9 mouse cellular contexts compared by ENCODE assay signal in the genomic region with DNA sequence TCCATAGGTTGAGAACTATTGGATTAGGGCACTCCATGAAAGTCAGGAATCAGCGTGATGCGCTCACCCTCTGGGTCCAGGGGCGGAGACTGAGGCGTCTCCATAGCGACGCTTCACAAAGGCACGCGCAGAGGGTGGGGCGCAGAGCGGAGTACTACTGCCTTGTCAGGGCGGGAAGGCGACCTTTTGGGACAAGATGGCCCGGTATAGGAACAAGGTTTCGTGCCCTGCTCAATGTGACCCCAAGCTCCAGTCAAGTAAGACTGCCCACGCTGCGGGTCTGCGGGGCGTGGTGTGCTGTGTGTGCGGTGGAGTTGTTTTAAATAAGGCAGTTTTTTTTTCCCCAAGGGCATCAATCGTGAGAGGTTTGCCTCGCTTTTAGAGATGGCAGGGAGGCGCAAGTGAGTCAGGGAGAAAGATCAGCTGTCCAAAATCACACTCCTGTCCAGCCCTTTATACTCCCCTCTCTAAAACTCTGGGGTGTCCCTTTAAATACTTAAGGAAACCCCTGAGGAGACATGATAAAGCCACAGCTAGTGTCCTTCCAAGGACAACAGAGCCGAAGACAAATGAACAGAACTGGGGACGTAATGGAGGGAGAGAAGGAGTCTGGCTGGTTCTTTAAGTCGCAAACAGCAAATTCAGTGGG. TPM values are rescaled to one million over a fixed set of nuclear protein-coding genes. Genes with fewer than 3 reads are reported as not detected.
DNase-seq lines count a peak whose midpoint lies in the region; ATAC-seq and TF ChIP-seq lines count a peak whose summit lies in the region.
"Had no signal": no experiment of that assay in that cellular context is flagged by ENCODE, and none has a peak within 500 bp of the region (broad histone marks: within the 10 kb centered on the region; RNA-seq: fewer than 3 reads in every experiment).

A gene (plus strand): TSS at position 130 of the 649 bp plus-strand sequence.

- H3K27me3 ChIP-seq in forebrain, embryonic 10.5 days (ENCODE audit: poor library complexity, severe bottlenecking), result no peaks in the 10 kb centered on the region
- no peaks in the 10 kb centered on the region for H3K27me3 ChIP-seq in heart, embryonic 15.5 days

- H3K4me1 ChIP-seq in ES-E14 (ENCODE audit: control insufficient read depth in 2 of 2, insufficient read depth in 2 of 2, low read length in 2 of 2, poor library complexity in 1 of 2), result peaks cover 3 to 5% of the 10 kb centered on the region in 2 experiments; a peak in 2 of 4 replicates
- no peaks in the 10 kb centered on the region; the same call in 1 of the 2 replicates for H3K4me1 ChIP-seq in brown adipose tissue, adult 24 weeks (ENCODE audit: control insufficient read depth, insufficient read depth, insufficient read length, low read length)
- peaks cover 56% of the 10 kb centered on the region for H3K4me1 ChIP-seq in forebrain, embryonic 10.5 days
- H3K4me1 ChIP-seq in heart, embryonic 15.5 days (replicated peaks), result peaks cover 24% of the 10 kb centered on the region
- peaks cover 5% of the 10 kb centered on the region; the same call in 1 of the 2 replicates for H3K4me1 ChIP-seq in lung, adult 2 months (ENCODE audit: control insufficient read depth, insufficient read depth, low read length)
- peaks cover 11% of the 10 kb centered on the region for H3K4me1 ChIP-seq in olfactory bulb, adult 2 months (ENCODE audit: control insufficient read depth, insufficient read depth, low read length)

- peak; percentile 85 for DNase-seq in ES-E14 (ENCODE audit: low read depth, low spot score)
- DNase-seq in forebrain, embryonic 10.5 days (ENCODE audit: extremely low spot score, low spot score), result peak; percentile 89
- DNase-seq in kidney, postnatal 4 days, result peak; percentile 78 to 84
- DNase-seq in lung, adult 2 months, result peak; percentile 45
- peak; percentile 64 to 77 for DNase-seq in thymus, postnatal 36 days

- H3K9ac ChIP-seq in ES-E14 (ENCODE audit: insufficient read depth, low read depth, low read length, poor library complexity, severe bottlenecking), result 0 out of 2 replicates have a peak within 1 kb of the TSS, but pooled peaks have one; percentile 44
- H3K9ac ChIP-seq in heart, embryonic 15.5 days, result peak within 1 kb of the TSS; percentile 40

- peak; percentile 83 for ATAC-seq in heart, embryonic 15.5 days (replicated peaks; ENCODE audit: insufficient number of reproducible peaks, insufficient read depth, low FRiP score, low read depth)

- H3K9me3 ChIP-seq in ES-E14 (ENCODE audit: control insufficient read depth, insufficient read depth, low read depth, low read length), result no peaks in the 10 kb centered on the region
- H3K9me3 ChIP-seq in forebrain, embryonic 10.5 days, result no peaks in the 10 kb centered on the region
- H3K9me3 ChIP-seq in heart, embryonic 15.5 days (replicated peaks), result no peaks in the 10 kb centered on the region

- peak within 1 kb of the TSS; percentile 53 to 55 for H3K4me3 ChIP-seq in ES-E14 (ENCODE audit: insufficient read depth in 1 of 2, low read depth in 1 of 2, low read length in 2 of 2, poor library complexity in 1 of 2, severe bottlenecking in 1 of 2)
- H3K4me3 ChIP-seq in brown adipose tissue, adult 24 weeks (ENCODE audit: insufficient read depth, low read depth, low read length), result peak within 1 kb of the TSS; percentile 40
- H3K4me3 ChIP-seq in forebrain, embryonic 10.5 days, result peak within 1 kb of the TSS; percentile 58
- H3K4me3 ChIP-seq in heart, embryonic 15.5 days, result peak within 1 kb of the TSS; percentile 48
- H3K4me3 ChIP-seq in lung, adult 2 months (replicated peaks; ENCODE audit: extremely low read depth, low read depth, low read length), result peak within 1 kb of the TSS; percentile 50
- peak within 1 kb of the TSS; percentile 49 for H3K4me3 ChIP-seq in olfactory bulb, adult 2 months (ENCODE audit: insufficient read depth, low read depth, low read length)

- H3K36me3 ChIP-seq in ES-E14 (ENCODE audit: control insufficient read depth, insufficient read depth, low read length, poor library complexity, severe bottlenecking), result no peaks in the 10 kb centered on the region
- H3K36me3 ChIP-seq in forebrain, embryonic 10.5 days (replicated peaks), result no peaks in the 10 kb centered on the region
- H3K36me3 ChIP-seq in heart, embryonic 15.5 days, result no peaks in the 10 kb centered on the region

- in situ Hi-C loops in ES-E14 (cut with MboI; ENCODE audit: low sequenced_read_pairs in 2 of 2, unreplicated experiment in 2 of 2), result no loop called here

- TF ChIP-seq POLR2A in lung, adult 2 months (IDR thresholded peaks at IDR 0.05; ENCODE audit: borderline replicate concordance, extremely low read depth, low read depth, low read length), result no peak; the same call in 1 of the 2 replicates
- TF ChIP-seq POLR2A in olfactory bulb, adult 2 months (IDR thresholded peaks at IDR 0.05; ENCODE audit: insufficient read depth, low read depth, low read length), result peak; percentile 47; the same call in 1 of the 2 replicates

- WGBS in forebrain, embryonic 10.5 days, result 0% methylated on average over 25 of the region's 25 CpGs
- under 1% methylated on average over 25 of the region's 25 CpGs for WGBS in heart, embryonic 15.5 days
- under 1% methylated on average over 25 of the region's 25 CpGs for WGBS in lung, adult 2 months
- 0% methylated on average over 25 of the region's 25 CpGs for WGBS in olfactory bulb, adult 2 months

- no peak for TF ChIP-seq CTCF in lung, adult 2 months (IDR thresholded peaks at IDR 0.05; ENCODE audit: insufficient read depth, low read length)
- TF ChIP-seq CTCF in olfactory bulb, adult 2 months (IDR thresholded peaks at IDR 0.05; ENCODE audit: insufficient read depth, low read depth, low read length), result no peak

- no peak within 1 kb of the TSS for H3K27ac ChIP-seq in ES-E14 (ENCODE audit: insufficient read depth, low read depth, low read length, poor library complexity, severe bottlenecking)
- no peak within 1 kb of the TSS for H3K27ac ChIP-seq in brown adipose tissue, adult 24 weeks (replicated peaks; ENCODE audit: low read depth, low read length)
- H3K27ac ChIP-seq in forebrain, embryonic 10.5 days, result peak within 1 kb of the TSS; percentile 94
- peak within 1 kb of the TSS; percentile 61 for H3K27ac ChIP-seq in heart, embryonic 15.5 days
- peak within 1 kb of the TSS; percentile 95 for H3K27ac ChIP-seq in olfactory bulb, adult 2 months (ENCODE audit: insufficient read depth, low read depth, low read length)

- H3K4me2 ChIP-seq in heart, embryonic 15.5 days, result peak within 1 kb of the TSS; percentile 79

TF ChIP-seq in ES-E14, 5 proteins besides CTCF, POLR2A, EP300 and RAD21:
- no peak for TF ChIP-seq HCFC1 (IDR thresholded peaks at IDR 0.05; ENCODE audit: borderline replicate concordance, insufficient read depth, low read length)
- no peak for TF ChIP-seq CHD2 (IDR thresholded peaks at IDR 0.05; ENCODE audit: low read depth, low read length)
- TF ChIP-seq MAFK (IDR thresholded peaks at IDR 0.05; ENCODE audit: insufficient read depth, low read depth, low read length), result no peak
- TF ChIP-seq ZC3H11A (IDR thresholded peaks at IDR 0.05; ENCODE audit: borderline replicate concordance, low read depth, low read length), result no peak
- TF ChIP-seq ZNF384 (IDR thresholded peaks at IDR 0.05; ENCODE audit: low read depth, low read length), result no peak

RNA-seq across cellular contexts. Expression of the gene that starts here (rescaled TPM):
- total RNA-seq in ES-E14 (2012; rRNA removed), result 0.32 and 0.71 TPM in 2 replicates
- polyA plus RNA-seq in brown adipose tissue, adult 24 weeks (2012; ENCODE audit: insufficient read depth, insufficient read length, missing spikeins), result not detected in 2 replicates
- 1.5 and 2.2 TPM in 2 replicates for polyA plus RNA-seq in forebrain, embryonic 10.5 days (2016; fragmentation: Nextera tagmentation; extraction: Ambion mirVana)
- 0.31 and 0.89 TPM in 2 replicates for polyA plus RNA-seq in heart, embryonic 15.5 days (2015; fragmentation: Nextera tagmentation; extraction: Ambion mirVana)
- 0.91 and 1.5 TPM in 2 replicates for polyA plus RNA-seq in lung, adult 2 months (2012; rRNA removed)
- not detected in 2 replicates for polyA plus RNA-seq in olfactory bulb, adult 2 months (2012; ENCODE audit: insufficient read depth, insufficient read length, low replicate concordance, missing spikeins)
- total RNA-seq: gastrocnemius, adult 8-10 months had no signal

Comparison
In these comparisons a context has a peak if more than half of its experiments do, and no peak if none do; other contexts are left out.
1. Peak in DNase-seq, H3K4me3 ChIP-seq and H3K9ac ChIP-seq in ES-E14; RNA of the gene not detected or under 1 TPM.
2. Peak in ATAC-seq, H3K4me3 ChIP-seq, H3K27ac ChIP-seq, H3K9ac ChIP-seq and H3K4me2 ChIP-seq in heart, embryonic 15.5 days; RNA of the gene not detected or under 1 TPM.
3. H3K27ac ChIP-seq: peak in forebrain, embryonic 10.5 days (single experiment) and olfactory bulb, adult 2 months (single experiment); none in ES-E14 (single experiment) and brown adipose tissue, adult 24 weeks (single experiment).
4. Peak in every context shown above with its lines, with median percentiles within 50 percentile points of each other: DNase-seq and H3K4me3 ChIP-seq.